Mouse (Mus musculus) ES-Bruce4 (cell line): ENCODE data around the gene Ugt1a2.

ENCODE experiments used
- CTCF ChIP-seq: IDR thresholded peaks from one replicate; pipeline ENCODE4 v1.8.1; 2011; ENCODE audit warnings: low read depth, low read length
- EP300 ChIP-seq: IDR thresholded peaks from 2 replicates; pipeline ENCODE4 v1.6.1; 2011; ENCODE audit warnings: low read depth, low read length; ENCODE audit not compliant: insufficient read depth
- POLR2A ChIP-seq: IDR thresholded peaks from one replicate; pipeline ENCODE4 v1.8.1; 2011; ENCODE audit warnings: low read length; ENCODE audit not compliant: insufficient read depth

DNA sequence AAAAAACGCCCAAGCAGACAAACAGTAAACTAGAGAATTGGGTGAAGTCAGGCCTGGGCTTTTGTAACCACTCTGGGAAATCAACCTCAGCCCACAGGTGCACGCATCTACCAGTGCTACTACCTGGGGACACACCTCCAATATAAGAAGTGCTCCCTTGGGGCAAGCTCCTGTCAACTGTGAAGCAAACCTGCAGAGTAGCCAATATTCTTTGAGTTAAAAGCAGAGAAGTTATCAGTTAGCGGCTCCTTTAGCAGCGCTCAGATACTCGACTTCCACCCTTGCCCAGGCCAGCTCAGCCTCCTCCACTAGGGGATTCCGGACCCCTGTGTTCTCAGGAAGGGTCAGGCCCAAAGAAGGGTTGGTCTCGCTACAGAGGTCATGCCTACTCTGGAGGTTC lies 61.3 kb downstream of the Ugt1a2 start:
- no peak for TF ChIP-seq CTCF
- TF ChIP-seq POLR2A: no peak
- TF ChIP-seq EP300: no peak
